22 mouse cellular contexts compared by ENCODE assay signal in genomic region chr2:44098552-44098951, GRCm38 (mm10).
"Had no signal": no experiment of that assay in that cellular context is flagged by ENCODE, and none has a peak within 500 bp of the region (broad histone marks: within the 10 kb centered on the region; RNA-seq: fewer than 3 reads in every experiment).

No protein-coding gene starts in this region.

- H3K4me3 ChIP-seq: liver, embryonic 15.5 days; lung, embryonic 15.5 days; midbrain, embryonic 10.5 days; midbrain, embryonic 12.5 days; myocyte; neural tube, embryonic 13.5 days; neural tube, embryonic 15.5 days had no signal

- H3K9ac ChIP-seq: liver, embryonic 15.5 days; liver, postnatal 0 days; lung, embryonic 15.5 days; midbrain, embryonic 12.5 days; neural tube, embryonic 13.5 days; neural tube, embryonic 15.5 days had no signal

- H3K27me3 ChIP-seq: liver, embryonic 15.5 days; lung, embryonic 15.5 days; midbrain, embryonic 12.5 days; neural tube, embryonic 13.5 days; neural tube, embryonic 15.5 days had no signal

- H3K36me3 ChIP-seq: liver, embryonic 15.5 days; lung, embryonic 15.5 days; midbrain, embryonic 10.5 days; midbrain, embryonic 12.5 days; neural tube, embryonic 13.5 days; neural tube, embryonic 15.5 days had no signal

- H3K9me3 ChIP-seq: liver, embryonic 15.5 days; neural tube, embryonic 13.5 days had no signal

- H3K4me1 ChIP-seq: liver, embryonic 15.5 days; midbrain, embryonic 10.5 days; midbrain, embryonic 12.5 days; neural tube, embryonic 13.5 days; neural tube, embryonic 15.5 days had no signal

- H3K27ac ChIP-seq: liver, embryonic 15.5 days; lung, embryonic 15.5 days; macrophage; midbrain, embryonic 10.5 days; midbrain, embryonic 12.5 days; neural tube, embryonic 13.5 days; neural tube, embryonic 15.5 days had no signal

- H3K4me2 ChIP-seq: liver, embryonic 15.5 days; lung, embryonic 15.5 days; midbrain, embryonic 12.5 days; neural tube, embryonic 13.5 days; neural tube, embryonic 15.5 days had no signal

- DNase-seq: liver, postnatal 0 days; lung, adult 2 months; lung, postnatal 14 days; lung, postnatal 36 days; midbrain, embryonic 14.5 days; retina, postnatal 1 day; right cerebral cortex, postnatal 25 days; right cerebral cortex, postnatal 4 days; spleen, adult 18-20 months; thymus, adult 2 months; thymus, postnatal 25 days; thymus, postnatal 4 days had no signal

- ATAC-seq: liver, postnatal 0 days; lung, postnatal 0 days; midbrain, embryonic 16.5 days had no signal
